Mouse (Mus musculus): ENCODE measurements at regions not wholly inside any gene's neighbourhood (a gene's known extent, or its start where the extent isn't known, plus 50 kb on each side); places are given as distances from the start of the nearest gene placed in this dataset.

- no peak for ATAC-seq (ENCODE audit: insufficient number of reproducible peaks, low FRiP score, low TSS enrichment)
Observed at GRCm38 (mm10) chr4:95377222-95378134, 179.8 kb upstream of the Fggy start.

DNA sequence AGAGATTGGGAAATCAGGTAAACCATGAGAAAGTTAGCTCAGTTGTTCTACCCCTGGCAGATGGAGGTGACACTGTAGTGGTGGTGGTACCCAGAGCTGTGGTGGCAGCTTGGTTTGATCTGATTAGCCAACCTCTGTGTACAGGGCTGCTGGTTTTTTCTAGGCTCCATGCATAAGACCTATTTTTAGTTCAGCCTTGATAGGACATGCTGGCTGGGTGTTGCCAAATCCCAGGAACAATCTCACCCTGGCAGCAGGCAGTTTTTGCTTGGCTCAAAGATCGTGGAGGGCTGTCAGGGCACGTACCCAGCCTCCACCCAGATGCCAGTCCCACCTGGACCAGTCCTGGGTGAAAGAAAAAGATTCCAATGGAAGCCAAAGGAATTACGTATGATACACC, 178.7 kb upstream of the Fggy start:
- ATAC-seq (ENCODE audit: insufficient number of reproducible peaks, low FRiP score, low TSS enrichment) = peak; percentile 27; the same call in 1 of the 2 replicates

GRCm38 (mm10) chr4:95383216-95383892, 174.0 kb upstream of the Fggy start:
- ATAC-seq (ENCODE audit: insufficient number of reproducible peaks, low FRiP score, low TSS enrichment) = no peak

DNA sequence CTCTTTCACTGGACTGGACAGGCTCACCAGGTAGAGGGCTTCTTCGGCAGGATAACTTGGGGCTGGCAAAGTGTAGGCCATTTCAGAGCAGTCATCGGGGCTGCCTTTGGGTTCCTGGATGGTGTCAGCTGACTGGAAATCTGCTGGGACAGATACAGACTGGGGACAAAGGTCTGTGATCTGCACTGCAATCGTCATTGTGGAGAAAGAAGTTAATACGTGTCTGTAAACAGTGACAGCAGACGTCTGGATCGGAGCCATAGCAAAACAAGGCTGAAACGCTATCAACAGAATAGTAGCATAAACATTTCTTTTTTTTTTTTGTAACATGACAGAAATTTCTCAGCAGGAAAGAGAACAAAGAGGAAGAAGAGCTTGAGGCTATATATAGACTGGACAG, 171.8 kb upstream of the Fggy start:
- ATAC-seq (ENCODE audit: insufficient number of reproducible peaks, low FRiP score, low TSS enrichment) = no peak

DNA sequence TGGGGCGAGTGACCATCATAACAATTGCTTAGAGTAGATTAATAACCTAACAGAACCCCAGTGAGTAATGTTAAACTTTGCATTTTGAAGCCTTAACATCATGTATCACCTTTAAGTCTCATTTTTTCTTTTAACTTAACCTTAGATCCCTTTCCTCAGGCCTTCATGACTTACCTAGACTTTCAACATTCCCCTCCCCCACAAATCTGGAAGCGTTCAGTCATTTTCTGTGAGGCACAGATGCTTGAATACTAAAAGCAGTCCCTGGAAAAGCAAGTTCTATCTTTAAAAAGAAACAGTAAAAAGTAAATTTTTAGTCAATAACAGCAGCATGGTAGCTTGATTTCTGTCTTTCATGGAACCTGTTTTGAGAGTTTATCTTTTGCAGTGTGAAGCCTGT, 171.3 kb upstream of the Fggy start:
- no peak for ATAC-seq (ENCODE audit: insufficient number of reproducible peaks, low FRiP score, low TSS enrichment)

GRCm38 (mm10) chr4:95388556-95388955, 168.8 kb upstream of the Fggy start:
- ATAC-seq (ENCODE audit: insufficient number of reproducible peaks, low FRiP score, low TSS enrichment) = no peak

DNA sequence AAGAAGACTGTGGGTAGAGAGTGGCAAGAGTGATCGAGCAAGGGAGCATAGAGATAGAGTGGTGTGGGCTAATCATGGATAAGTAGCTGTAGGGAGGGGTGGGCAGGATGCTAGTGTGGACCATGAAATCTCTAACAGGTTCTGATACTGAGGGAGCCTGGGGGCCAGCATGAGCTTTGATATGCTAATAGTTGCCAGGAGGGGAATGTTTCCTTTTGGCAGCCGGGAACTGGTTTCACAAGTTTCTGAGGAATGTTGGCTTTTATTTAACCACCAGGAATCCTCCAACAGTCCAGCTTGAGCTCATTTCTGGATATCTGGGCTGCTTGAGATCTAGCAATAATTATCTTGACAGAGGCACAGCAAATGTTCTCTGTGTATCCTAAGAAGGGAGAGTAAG, 167.7 kb upstream of the Fggy start:
- no peak for ATAC-seq (ENCODE audit: insufficient number of reproducible peaks, low FRiP score, low TSS enrichment)

DNA sequence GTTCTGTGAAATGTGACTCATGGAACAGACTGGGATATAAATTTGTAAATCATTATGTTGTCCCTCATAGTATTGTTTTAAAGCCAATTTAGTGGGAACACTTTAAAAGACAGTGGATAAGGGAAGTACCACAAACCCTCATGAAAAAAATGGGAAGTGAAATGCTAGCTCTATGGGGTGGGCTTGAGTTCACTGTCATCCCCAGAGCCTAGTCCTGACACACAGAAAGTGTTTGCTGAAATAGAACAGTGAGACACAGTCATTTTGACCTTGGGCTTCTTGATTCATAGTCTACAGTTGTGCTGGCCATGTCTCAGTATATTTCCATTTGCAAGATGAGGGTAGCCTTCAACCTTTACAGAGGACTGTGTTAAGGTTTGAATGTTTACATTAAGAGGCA, 166.8 kb upstream of the Fggy start:
- no peak for ATAC-seq (ENCODE audit: insufficient number of reproducible peaks, low FRiP score, low TSS enrichment)

GRCm38 (mm10) chr4:95395746-95396145, 161.6 kb upstream of the Fggy start:
- ATAC-seq (ENCODE audit: insufficient number of reproducible peaks, low FRiP score, low TSS enrichment) = no peak

- ATAC-seq (ENCODE audit: insufficient number of reproducible peaks, low FRiP score, low TSS enrichment) = no peak
Observed at GRCm38 (mm10) chr4:95398301-95398700, 159.0 kb upstream of the Fggy start.

- ATAC-seq (ENCODE audit: insufficient number of reproducible peaks, low FRiP score, low TSS enrichment) = no peak
Observed at GRCm38 (mm10) chr4:95402273-95402672, 155.0 kb upstream of the Fggy start.

DNA sequence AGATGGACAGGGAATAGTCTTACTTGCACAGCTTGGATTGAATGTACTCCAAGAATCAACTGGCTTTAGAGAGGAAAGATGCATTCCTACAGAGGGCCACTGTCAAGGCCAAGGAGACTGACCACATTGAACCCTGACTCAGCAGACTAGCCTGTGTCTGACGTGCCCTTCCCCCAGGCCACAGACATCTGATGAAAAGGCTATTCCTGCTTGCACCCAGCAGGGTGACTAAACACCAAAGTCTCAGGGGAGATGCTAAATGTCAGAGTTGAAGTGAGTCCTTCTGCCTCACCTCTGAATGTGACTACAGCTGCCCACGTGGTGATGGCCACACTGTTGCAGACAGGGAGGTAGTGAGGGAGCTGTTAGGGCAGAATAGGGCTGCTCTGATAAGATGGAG, 140.2 kb upstream of the Fggy start:
- no peak for ATAC-seq (ENCODE audit: insufficient number of reproducible peaks, low FRiP score, low TSS enrichment)

- no peak for ATAC-seq (ENCODE audit: insufficient number of reproducible peaks, low FRiP score, low TSS enrichment)
Observed at GRCm38 (mm10) chr4:95426563-95426962, 130.7 kb upstream of the Fggy start.

GRCm38 (mm10) chr4:95434543-95434942, 122.8 kb upstream of the Fggy start:
- ATAC-seq (ENCODE audit: insufficient number of reproducible peaks, low FRiP score, low TSS enrichment) = no peak

- no peak for ATAC-seq (ENCODE audit: insufficient number of reproducible peaks, low FRiP score, low TSS enrichment)
Observed at GRCm38 (mm10) chr4:95435080-95435479, 122.2 kb upstream of the Fggy start.

GRCm38 (mm10) chr4:95439834-95440233, 117.5 kb upstream of the Fggy start:
- no peak for ATAC-seq (ENCODE audit: insufficient number of reproducible peaks, low FRiP score, low TSS enrichment)

GRCm38 (mm10) chr4:95443854-95444811, 113.2 kb upstream of the Fggy start:
- ATAC-seq (ENCODE audit: insufficient number of reproducible peaks, low FRiP score, low TSS enrichment) = no peak

- ATAC-seq (ENCODE audit: insufficient number of reproducible peaks, low FRiP score, low TSS enrichment) = no peak
Observed at GRCm38 (mm10) chr4:95450286-95450685, 107.0 kb upstream of the Fggy start.

DNA sequence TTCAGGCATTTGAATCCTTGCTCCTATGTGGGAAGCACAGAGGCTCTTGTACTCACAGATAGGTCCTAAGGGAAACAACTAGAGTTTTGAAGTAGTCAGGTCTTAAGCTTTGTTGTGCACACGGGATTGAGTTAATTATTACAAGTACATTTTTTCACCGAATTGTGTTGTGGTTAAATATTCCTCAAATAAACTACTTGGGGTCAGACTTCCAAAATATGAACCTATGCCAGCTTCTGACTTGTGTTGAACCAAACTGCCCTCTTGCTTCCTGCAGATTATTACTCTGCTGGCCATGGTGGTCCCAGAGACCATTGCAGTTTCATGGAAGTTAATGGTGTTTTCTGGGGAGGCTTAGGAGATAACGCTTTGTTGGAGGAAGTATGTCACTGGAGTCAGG, 105.5 kb upstream of the Fggy start:
- ATAC-seq (ENCODE audit: insufficient number of reproducible peaks, low FRiP score, low TSS enrichment) = no peak

DNA sequence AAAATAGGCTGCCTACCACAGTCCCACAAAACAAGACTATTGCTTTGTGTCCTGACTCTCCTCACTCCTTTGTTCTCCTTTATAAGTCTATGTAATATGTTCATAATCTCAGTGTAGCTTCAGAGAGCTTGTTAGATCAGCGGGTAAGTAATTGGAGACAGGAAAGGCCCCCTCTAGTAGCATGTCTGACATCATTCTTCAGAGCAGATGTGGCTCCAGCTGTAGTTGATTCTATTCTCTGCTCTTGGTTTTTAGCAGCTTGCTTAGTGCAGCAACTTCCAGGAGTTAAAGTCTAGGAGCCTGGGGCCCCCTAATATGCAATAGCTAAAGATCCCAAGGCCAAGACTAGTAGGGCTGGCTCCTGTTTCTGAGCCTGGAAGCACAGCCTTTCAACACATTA, 101.0 kb upstream of the Fggy start:
- no peak for ATAC-seq (ENCODE audit: insufficient number of reproducible peaks, low FRiP score, low TSS enrichment)

DNA sequence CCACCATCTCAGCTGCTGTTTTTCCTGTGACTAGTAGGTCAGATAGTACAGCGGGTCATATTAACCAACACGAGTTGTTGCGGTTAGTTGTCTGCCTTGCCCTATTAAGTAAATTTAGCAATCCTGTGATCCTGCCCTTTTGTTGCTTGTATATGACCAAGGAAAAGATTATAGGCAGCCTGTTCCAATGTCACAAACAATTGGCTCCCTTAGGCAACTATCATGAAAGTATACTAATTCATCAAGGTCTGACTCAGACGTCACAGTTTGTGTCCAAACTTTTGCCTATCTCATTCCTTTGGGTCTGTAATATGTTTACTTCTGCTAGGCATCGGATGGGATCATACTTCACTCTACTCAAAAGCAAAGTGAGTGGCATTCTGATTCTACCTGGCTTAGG, 100.4 kb upstream of the Fggy start:
- ATAC-seq (ENCODE audit: insufficient number of reproducible peaks, low FRiP score, low TSS enrichment) = no peak
